Mouse (Mus musculus) thymus, adult 18-20 months (tissue): ENCODE measurements around the gene Mob3a.

Source experiments
- DNase-seq, 2 experiments: peaks; one replicate each; pipeline ENCODE4 v3.0.0; 2022; ENCODE audit warnings: mixed read lengths in 2 of 2

The Mob3a gene

GRCm38 (mm10) chr10:80701721-80702535 is at the start of gene Mob3a, which contains the start of gene Izumo4:
Mob3a (minus strand) TSS chr10:80701977.
Izumo4 (plus strand) TSS chr10:80702184.
- DNase-seq = peak; percentile 100

GRCm38 (mm10) chr10:80751188-80751832 is 49.5 kb upstream of the Mob3a start:
- DNase-seq = peak in 1 of 2 experiments; percentile 15

GRCm38 (mm10) chr10:80748609-80749008 is 46.8 kb upstream of the Mob3a start:
- no peak for DNase-seq

GRCm38 (mm10) chr10:80747410-80747809 is 45.6 kb upstream of the Mob3a start:
- DNase-seq = peak; percentile 44 to 46

GRCm38 (mm10) chr10:80744262-80744661 is 42.5 kb upstream of the Mob3a start:
- peak in 1 of 2 experiments; percentile 14 for DNase-seq

GRCm38 (mm10) chr10:80742180-80742978 is 40.6 kb upstream of the Mob3a start, which contains the start of gene Ap3d1:
Ap3d1 (minus strand) TSS chr10:80742264.
- DNase-seq = peak; percentile 96 to 99

GRCm38 (mm10) chr10:80741634-80742179 is 39.9 kb upstream of the Mob3a start:
- DNase-seq = no peak

GRCm38 (mm10) chr10:80741146-80741545 is 39.4 kb upstream of the Mob3a start:
- DNase-seq = no peak

GRCm38 (mm10) chr10:80738657-80739056 is 36.9 kb upstream of the Mob3a start:
- DNase-seq = no peak

GRCm38 (mm10) chr10:80736731-80737130 is 35.0 kb upstream of the Mob3a start:
- no peak for DNase-seq

GRCm38 (mm10) chr10:80732611-80733101 is 30.9 kb upstream of the Mob3a start:
- no peak for DNase-seq

GRCm38 (mm10) chr10:80727369-80728127 is 25.8 kb upstream of the Mob3a start:
- DNase-seq = no peak

- DNase-seq = no peak
Observed at GRCm38 (mm10) chr10:80717281-80717680, 15.5 kb upstream of the Mob3a start.

GRCm38 (mm10) chr10:80710834-80711233 is 9.1 kb upstream of the Mob3a start:
- no peak for DNase-seq

- DNase-seq = no peak
Observed at GRCm38 (mm10) chr10:80705479-80705878, 3.7 kb upstream of the Mob3a start.

GRCm38 (mm10) chr10:80705033-80705432 is 3.3 kb upstream of the Mob3a start:
- no peak for DNase-seq

GRCm38 (mm10) chr10:80704418-80704817 is 2.6 kb upstream of the Mob3a start:
- DNase-seq = no peak

GRCm38 (mm10) chr10:80703643-80704042 is 1.9 kb upstream of the Mob3a start:
- DNase-seq = no peak

GRCm38 (mm10) chr10:80702536-80703390 is 986 bp upstream of the Mob3a start:
- DNase-seq = peak; percentile 84 to 92

- peak in 1 of 2 experiments; percentile 63 for DNase-seq
Observed at GRCm38 (mm10) chr10:80700732-80701131, 1.0 kb downstream of the Mob3a start.

GRCm38 (mm10) chr10:80700038-80700504 is 1.7 kb downstream of the Mob3a start:
- no peak for DNase-seq
